Mouse (Mus musculus): ENCODE measurements at regions not wholly inside any gene's neighbourhood (a gene's known extent, or its start where the extent isn't known, plus 50 kb on each side); places are given as distances from the start of the nearest gene placed in this dataset.

GRCm38 (mm10) chr12:25794571-25794970, 620.5 kb downstream of the Rnf144a start:
- no peaks in the 10 kb centered on the region for H3K9me3 ChIP-seq (ENCODE audit: low read length)
- H3K36me3 ChIP-seq (ENCODE audit: insufficient read depth, low read length): no peaks in the 10 kb centered on the region
- no peak for TF ChIP-seq NANOG (IDR thresholded peaks at IDR 0.05; ENCODE audit: borderline replicate concordance, low read length)
- no peak overlapping the region for H3K4me3 ChIP-seq (replicated peaks; ENCODE audit: low read length)
- no peaks in the 10 kb centered on the region for H3K4me1 ChIP-seq (replicated peaks; ENCODE audit: low read depth, low read length)
- no peaks in the 10 kb centered on the region for H3K27me3 ChIP-seq (ENCODE audit: insufficient read depth, low read length)

- no peaks in the 10 kb centered on the region for H3K27me3 ChIP-seq (ENCODE audit: insufficient read depth, low read length)
- H3K4me1 ChIP-seq (replicated peaks; ENCODE audit: low read depth, low read length): no peaks in the 10 kb centered on the region
- no peak overlapping the region for H3K4me3 ChIP-seq (replicated peaks; ENCODE audit: low read length)
- H3K9me3 ChIP-seq (ENCODE audit: low read length): no peaks in the 10 kb centered on the region
- TF ChIP-seq POU5F1 (IDR thresholded peaks at IDR 0.05; ENCODE audit: borderline replicate concordance, low read length) (no peak), CTCF (conservative IDR thresholded peaks at IDR 0.05; ENCODE audit: low read length) (no peak), NANOG (IDR thresholded peaks at IDR 0.05; ENCODE audit: borderline replicate concordance, low read length) (no peak)
- H3K36me3 ChIP-seq (ENCODE audit: insufficient read depth, low read length): no peaks in the 10 kb centered on the region
These were observed 622.4 kb downstream of the Rnf144a start for GRCm38 (mm10) chr12:25792571-25793075.

- Histone ChIP-seq H3K36me3 (ENCODE audit: insufficient read depth, low read length) (no peaks in the 10 kb centered on the region), H3K4me3 (replicated peaks; ENCODE audit: low read length) (no peak overlapping the region), H3K9me3 (ENCODE audit: low read length) (no peaks in the 10 kb centered on the region), H3K4me1 (replicated peaks; ENCODE audit: low read depth, low read length) (no peaks in the 10 kb centered on the region), H3K27me3 (ENCODE audit: insufficient read depth, low read length) (no peaks in the 10 kb centered on the region)
- no peak for TF ChIP-seq NANOG (IDR thresholded peaks at IDR 0.05; ENCODE audit: borderline replicate concordance, low read length)
- TF ChIP-seq CTCF (conservative IDR thresholded peaks at IDR 0.05; ENCODE audit: low read length): no peak
- no peak for TF ChIP-seq POU5F1 (IDR thresholded peaks at IDR 0.05; ENCODE audit: borderline replicate concordance, low read length)
These were observed 624.1 kb downstream of the Rnf144a start for GRCm38 (mm10) chr12:25790956-25791355.

- H3K4me3 ChIP-seq (replicated peaks; ENCODE audit: low read length): no peak overlapping the region
- peaks cover 13% of the 10 kb centered on the region for H3K4me1 ChIP-seq (replicated peaks; ENCODE audit: low read depth, low read length)
- TF ChIP-seq CTCF (conservative IDR thresholded peaks at IDR 0.05; ENCODE audit: low read length) (no peak), POU5F1 (IDR thresholded peaks at IDR 0.05; ENCODE audit: borderline replicate concordance, low read length) (no peak), NANOG (IDR thresholded peaks at IDR 0.05; ENCODE audit: borderline replicate concordance, low read length) (no peak)
These were observed 629.1 kb downstream of the Rnf144a start for GRCm38 (mm10) chr12:25785646-25786606.

GRCm38 (mm10) chr12:25784401-25784800, 630.7 kb downstream of the Rnf144a start:
- Histone ChIP-seq H3K4me1 (replicated peaks; ENCODE audit: low read depth, low read length) (peaks cover 13% of the 10 kb centered on the region), H3K36me3 (ENCODE audit: insufficient read depth, low read length) (no peaks in the 10 kb centered on the region), H3K4me3 (replicated peaks; ENCODE audit: low read length) (no peak overlapping the region), H3K9me3 (ENCODE audit: low read length) (no peaks in the 10 kb centered on the region), H3K27me3 (ENCODE audit: insufficient read depth, low read length) (no peaks in the 10 kb centered on the region)
- TF ChIP-seq CTCF (conservative IDR thresholded peaks at IDR 0.05; ENCODE audit: low read length) (no peak), POU5F1 (IDR thresholded peaks at IDR 0.05; ENCODE audit: borderline replicate concordance, low read length) (no peak), NANOG (IDR thresholded peaks at IDR 0.05; ENCODE audit: borderline replicate concordance, low read length) (no peak)

More at GRCm38 (mm10) chr12:25785646-25786606, 629.1 kb downstream of the Rnf144a start:
- Histone ChIP-seq H3K36me3 (ENCODE audit: insufficient read depth, low read length) (no peaks in the 10 kb centered on the region), H3K27me3 (ENCODE audit: insufficient read depth, low read length) (no peaks in the 10 kb centered on the region), H3K9me3 (ENCODE audit: low read length) (no peaks in the 10 kb centered on the region)

GRCm38 (mm10) chr12:25782972-25783717, 631.9 kb downstream of the Rnf144a start:
- no peaks in the 10 kb centered on the region for H3K36me3 ChIP-seq (ENCODE audit: insufficient read depth, low read length)
- no peak overlapping the region for H3K4me3 ChIP-seq (replicated peaks; ENCODE audit: low read length)
- H3K4me1 ChIP-seq (replicated peaks; ENCODE audit: low read depth, low read length): peaks cover 13% of the 10 kb centered on the region
- H3K9me3 ChIP-seq (ENCODE audit: low read length): peaks cover 9% of the 10 kb centered on the region; the same call in 1 of the 2 replicates
- no peaks in the 10 kb centered on the region for H3K27me3 ChIP-seq (ENCODE audit: insufficient read depth, low read length)
- no peak for TF ChIP-seq CTCF (conservative IDR thresholded peaks at IDR 0.05; ENCODE audit: low read length)
- peak; percentile 73; the same call in 1 of the 2 replicates for TF ChIP-seq POU5F1 (IDR thresholded peaks at IDR 0.05; ENCODE audit: borderline replicate concordance, low read length)

GRCm38 (mm10) chr12:25771856-25772255, 643.2 kb downstream of the Rnf144a start:
- TF ChIP-seq CTCF (conservative IDR thresholded peaks at IDR 0.05; ENCODE audit: low read length) (no peak), NANOG (IDR thresholded peaks at IDR 0.05; ENCODE audit: borderline replicate concordance, low read length) (no peak), POU5F1 (IDR thresholded peaks at IDR 0.05; ENCODE audit: borderline replicate concordance, low read length) (no peak)
- H3K9me3 ChIP-seq (ENCODE audit: low read length): no peaks in the 10 kb centered on the region

GRCm38 (mm10) chr12:25768644-25769043, 646.4 kb downstream of the Rnf144a start:
- Histone ChIP-seq H3K9me3 (ENCODE audit: low read length) (no peaks in the 10 kb centered on the region), H3K4me1 (replicated peaks; ENCODE audit: low read depth, low read length) (no peaks in the 10 kb centered on the region), H3K36me3 (ENCODE audit: insufficient read depth, low read length) (no peaks in the 10 kb centered on the region), H3K27me3 (ENCODE audit: insufficient read depth, low read length) (no peaks in the 10 kb centered on the region), H3K4me3 (replicated peaks; ENCODE audit: low read length) (no peak overlapping the region)
- TF ChIP-seq CTCF (conservative IDR thresholded peaks at IDR 0.05; ENCODE audit: low read length) (no peak), POU5F1 (IDR thresholded peaks at IDR 0.05; ENCODE audit: borderline replicate concordance, low read length) (no peak), NANOG (IDR thresholded peaks at IDR 0.05; ENCODE audit: borderline replicate concordance, low read length) (no peak)

More at GRCm38 (mm10) chr12:25771856-25772255, 643.2 kb downstream of the Rnf144a start:
- Histone ChIP-seq H3K4me3 (replicated peaks; ENCODE audit: low read length) (no peak overlapping the region), H3K27me3 (ENCODE audit: insufficient read depth, low read length) (no peaks in the 10 kb centered on the region), H3K36me3 (ENCODE audit: insufficient read depth, low read length) (no peaks in the 10 kb centered on the region), H3K4me1 (replicated peaks; ENCODE audit: low read depth, low read length) (no peaks in the 10 kb centered on the region)
